Comparison of ENCODE assay signal across 20 mouse cellular contexts in the genomic region with DNA sequence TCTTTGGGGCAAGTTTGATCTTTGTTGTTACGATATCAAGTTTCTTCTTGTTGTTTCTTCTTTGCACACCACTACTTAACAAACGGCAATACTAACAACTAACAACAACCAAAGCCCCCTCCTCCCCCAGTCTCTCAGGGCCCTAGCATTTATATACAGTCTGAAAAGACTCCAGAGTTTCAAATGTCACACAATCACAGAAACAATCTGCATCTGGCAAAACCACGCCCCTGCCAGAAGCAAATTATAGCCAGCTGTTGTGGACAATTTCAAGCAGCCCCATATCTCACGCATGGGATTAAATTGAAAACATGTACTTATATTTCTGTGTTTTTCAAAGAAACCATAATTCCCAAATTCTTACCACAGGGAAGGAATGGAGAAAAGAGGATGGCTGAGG.
DNase-seq lines count a peak whose midpoint lies in the region; ATAC-seq lines count a peak whose summit lies in the region.
"Had no signal": no experiment of that assay in that cellular context is flagged by ENCODE, and none has a peak within 500 bp of the region (broad histone marks: within the 10 kb centered on the region; RNA-seq: fewer than 3 reads in every experiment).

No protein-coding gene starts in this region.

- no peaks in the 10 kb centered on the region; the same call in 1 of the 2 replicates for H3K4me1 ChIP-seq in embryonic facial prominence, embryonic 11.5 days (ENCODE audit: control insufficient read depth, insufficient read depth, low read length)
- no peaks in the 10 kb centered on the region for H3K4me1 ChIP-seq in heart, embryonic 10.5 days

- peak; percentile 20 for DNase-seq in embryo, embryonic 11 days
- no peak for DNase-seq in embryo, embryonic 10 days (ENCODE audit: low spot score)
- DNase-seq in 3T3-L1 (ENCODE audit: low read depth, low spot score) = peak; percentile 1
- DNase-seq in embryonic facial prominence, embryonic 11.5 days (ENCODE audit: low spot score) = peak; percentile 72
- peak; percentile 24 for DNase-seq in forelimb bud, embryonic 11.5 days (ENCODE audit: low read depth, low spot score)
- no peak for DNase-seq in thymus, postnatal 36 days
- DNase-seq in heart, embryonic 10.5 days (ENCODE audit: low spot score) = no peak
- no peak for DNase-seq in lung, postnatal 25 days (ENCODE audit: low spot score)
- DNase-seq: adrenal gland, adult 2 months; adrenal gland, postnatal 25 days; cerebellum, adult 18-20 months; cerebellum, adult 9-11 months; gastrocnemius, postnatal 36 days; heart, adult 11 months; heart, postnatal 10 days; heart, postnatal 4 days had no signal

- no peak overlapping the region for H3K27ac ChIP-seq in embryonic facial prominence, embryonic 11.5 days (replicated peaks; ENCODE audit: low read depth, low read length)
- no peak overlapping the region for H3K27ac ChIP-seq in heart, embryonic 10.5 days
- H3K27ac ChIP-seq: hindbrain, embryonic 12.5 days had no signal

- no peak overlapping the region for H3K9ac ChIP-seq in embryonic facial prominence, embryonic 11.5 days (replicated peaks; ENCODE audit: low read length)
- H3K9ac ChIP-seq: hindbrain, embryonic 12.5 days had no signal

- H3K36me3 ChIP-seq in embryonic facial prominence, embryonic 11.5 days (replicated peaks; ENCODE audit: control insufficient read depth, insufficient read depth, low read depth, low read length) = no peaks in the 10 kb centered on the region
- H3K36me3 ChIP-seq in heart, embryonic 10.5 days = no peaks in the 10 kb centered on the region
- H3K36me3 ChIP-seq: hindbrain, embryonic 12.5 days had no signal

- H3K4me3 ChIP-seq in embryonic facial prominence, embryonic 11.5 days (ENCODE audit: low read depth, low read length) = no peak overlapping the region
- H3K4me3 ChIP-seq in heart, embryonic 10.5 days = no peak overlapping the region
- H3K4me3 ChIP-seq: hindbrain, embryonic 12.5 days had no signal

- 42% methylated on average over 4 of the region's 4 CpGs for WGBS in embryonic facial prominence, embryonic 11.5 days
- 82% methylated on average over 4 of the region's 4 CpGs for WGBS in heart, embryonic 10.5 days

- H3K4me2 ChIP-seq in embryonic facial prominence, embryonic 11.5 days (ENCODE audit: low read depth, low read length) = no peak overlapping the region
- H3K4me2 ChIP-seq: hindbrain, embryonic 12.5 days had no signal

- ATAC-seq in embryonic facial prominence, embryonic 11.5 days (replicated peaks; ENCODE audit: insufficient number of reproducible peaks, low FRiP score, low TSS enrichment, low read depth) = peak; percentile 52; the same call in 1 of the 2 replicates
- ATAC-seq: forebrain, embryonic 14.5 days; hindbrain, embryonic 16.5 days; inflammation-experienced regulatory T-cells, adult 6 months had no signal

- no peaks in the 10 kb centered on the region for H3K27me3 ChIP-seq in embryonic facial prominence, embryonic 11.5 days (ENCODE audit: control insufficient read depth, insufficient read depth, low read length)
- no peaks in the 10 kb centered on the region for H3K27me3 ChIP-seq in heart, embryonic 10.5 days (ENCODE audit: insufficient read depth, poor library complexity, severe bottlenecking)
- H3K27me3 ChIP-seq: hindbrain, embryonic 12.5 days had no signal

- no peaks in the 10 kb centered on the region for H3K9me3 ChIP-seq in embryonic facial prominence, embryonic 11.5 days (replicated peaks; ENCODE audit: control insufficient read depth, low read length)
- H3K9me3 ChIP-seq in heart, embryonic 10.5 days = no peaks in the 10 kb centered on the region
- H3K9me3 ChIP-seq: hindbrain, embryonic 12.5 days had no signal

Comparison
In these comparisons a context has a peak if more than half of its experiments do, and no peak if none do; other contexts are left out.
1. DNase-seq: peak in embryo, embryonic 11 days (single experiment), 3T3-L1 (single experiment), embryonic facial prominence, embryonic 11.5 days (single experiment) and forelimb bud, embryonic 11.5 days (single experiment); none in embryo, embryonic 10 days (single experiment), thymus, postnatal 36 days (0 of 2), heart, embryonic 10.5 days (single experiment) and lung, postnatal 25 days (single experiment).